Mouse (Mus musculus) forebrain, embryonic 12.5 days (tissue): Measurements from ENCODE around the gene Emc6. TPM values are rescaled to one million over a fixed set of nuclear protein-coding genes. Genes with fewer than 3 reads are reported as not detected.

ENCODE experiments used
- ATAC-seq: fragments of 200-750 bp; cut with Nextera tagmentation; 2 replicates; pipeline ENCODE4 v1.8.0; 2017; ENCODE audit warnings: moderate TSS enrichment; ENCODE audit not compliant: low FRiP score
- H3K27ac ChIP-seq: fragments of 300-500 bp; sonication (generic); 2 replicates; pipeline ENCODE4 v1.5.1; 2016; ENCODE audit warnings: mild to moderate bottlenecking
- H3K27me3 ChIP-seq: fragments of 300-500 bp; sonication (generic); 2 replicates; pipeline ENCODE4 v1.6.1; 2016; ENCODE audit warnings: mild to moderate bottlenecking
- H3K36me3 ChIP-seq: fragments of 300-500 bp; sonication (generic); replicated peaks from 2 replicates; pipeline ENCODE4 v1.6.1; 2016; ENCODE audit warnings: mild to moderate bottlenecking
- H3K4me1 ChIP-seq: fragments of 300-500 bp; sonication (generic); 2 replicates; pipeline ENCODE4 v1.6.1; 2016
- H3K4me2 ChIP-seq: fragments of 300-500 bp; sonication (generic); 2 replicates; pipeline ENCODE4 v1.6.1; 2016; ENCODE audit warnings: mild to moderate bottlenecking, moderate library complexity
- H3K4me3 ChIP-seq: fragments of 300-500 bp; sonication (generic); replicated peaks from 2 replicates; pipeline ENCODE4 v1.5.1; 2016; ENCODE audit warnings: mild to moderate bottlenecking
- H3K9ac ChIP-seq: fragments of 300-500 bp; sonication (generic); 2 replicates; pipeline ENCODE4 v1.6.1; 2016; ENCODE audit warnings: mild to moderate bottlenecking
- H3K9me3 ChIP-seq: fragments of 300-500 bp; sonication (generic); 2 replicates; pipeline ENCODE4 v1.6.1; 2016
- WGBS: fragments of 180-500 bp; shearing (Covaris S2); methylation state at CpG from one replicate; pipeline ENCODE4 v1.1.7; 2016; 5-methylcytosine and 5-hydroxymethylcytosine counted together
- polyA plus RNA-seq: library from polyadenylated mRNA; unstranded; fragments of >200 nt; fragmentation: Nextera tagmentation; extraction: Ambion mirVana; gene quantifications from 2 replicates; pipeline ENCODE4 v1.2.1, GENCODE M21; 2016

Emc6 gene
- polyA plus RNA-seq, 1 experiment from 2014 or later = 123 TPM

DNA sequence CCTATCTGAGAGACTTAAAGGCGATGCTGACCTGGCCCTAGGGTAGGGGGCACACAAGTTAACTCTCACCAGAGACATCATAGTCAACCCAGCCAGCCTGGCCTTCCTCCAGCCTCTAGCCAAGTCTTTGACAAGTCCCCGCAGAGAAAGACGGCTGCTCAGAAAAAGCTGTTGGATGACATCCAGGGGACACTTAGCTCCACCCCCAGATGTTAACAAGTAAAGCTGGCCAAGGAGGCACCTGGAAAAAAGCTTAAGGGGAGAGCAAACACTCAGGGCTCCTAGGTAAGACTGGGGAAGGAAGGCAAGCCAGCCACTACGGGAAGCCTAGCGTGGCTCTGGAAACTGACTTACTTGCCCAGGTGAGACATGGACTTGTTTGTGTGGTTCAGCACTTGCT lies 4.7 kb downstream of the Emc6 start:
- Histone ChIP-seq H3K4me1 (peaks cover 16% of the 10 kb centered on the region), H3K27ac (no peak overlapping the region), H3K9me3 (no peaks in the 10 kb centered on the region), H3K9ac (no peak overlapping the region), H3K27me3 (no peaks in the 10 kb centered on the region), H3K4me2 (no peak overlapping the region), H3K36me3 (peaks cover 15% of the 10 kb centered on the region), H3K4me3 (no peak overlapping the region)
- no peak for ATAC-seq
- 69% methylated on average over 5 of the region's 5 CpGs for WGBS

DNA sequence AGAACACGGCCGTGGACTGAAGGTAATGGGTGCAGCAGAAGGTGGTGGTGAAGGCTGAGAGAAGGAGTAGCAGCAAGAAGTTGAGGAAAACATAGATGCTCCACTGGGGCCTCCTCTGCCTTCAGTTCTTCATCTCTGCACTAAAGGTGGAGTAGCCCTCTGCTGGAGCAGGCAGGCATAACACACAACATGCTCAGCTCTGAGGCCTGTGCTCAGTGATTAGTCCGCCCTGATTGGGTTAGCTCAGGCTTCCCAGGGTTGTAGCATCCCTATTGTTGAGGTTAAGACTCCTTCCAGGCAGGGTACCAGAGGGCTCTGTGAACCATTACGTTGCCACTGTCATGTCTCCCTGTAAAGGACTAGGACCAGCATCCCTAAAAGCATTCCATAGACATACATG lies 7.6 kb downstream of the Emc6 start:
- Histone ChIP-seq H3K27ac (no peak overlapping the region), H3K27me3 (no peaks in the 10 kb centered on the region), H3K4me1 (no peaks in the 10 kb centered on the region), H3K9ac (no peak overlapping the region), H3K36me3 (peaks cover 9% of the 10 kb centered on the region), H3K4me2 (no peak overlapping the region), H3K9me3 (no peaks in the 10 kb centered on the region), H3K4me3 (no peak overlapping the region)
- no peak for ATAC-seq
- WGBS = 39% methylated on average over 4 of the region's 4 CpGs

DNA sequence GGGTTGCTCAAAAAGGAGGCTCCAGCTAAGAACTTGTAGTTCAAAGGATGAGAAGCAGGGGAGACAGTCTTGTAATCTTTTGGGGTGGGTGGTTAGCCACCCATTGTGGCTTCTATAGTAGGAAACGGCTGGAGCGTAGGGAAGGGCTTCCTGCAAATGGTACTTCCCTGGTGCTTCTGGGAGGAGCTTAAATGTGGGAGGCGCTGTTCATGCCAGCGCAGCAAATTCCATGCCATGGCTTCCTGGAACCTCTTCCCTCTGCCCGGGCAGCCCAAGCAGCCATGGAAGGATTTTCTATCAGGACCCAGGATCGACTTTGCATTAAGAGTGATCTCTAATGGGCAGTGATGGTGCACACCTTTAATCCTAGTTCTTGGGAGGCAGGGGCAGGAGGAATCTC lies 8.3 kb downstream of the Emc6 start:
- Histone ChIP-seq H3K9me3 (no peaks in the 10 kb centered on the region), H3K27me3 (no peaks in the 10 kb centered on the region), H3K4me1 (no peaks in the 10 kb centered on the region), H3K9ac (no peak overlapping the region), H3K36me3 (0 out of 2 replicates have a peak, but pooled peaks cover 4% of the 10 kb centered on the region), H3K4me2 (no peak overlapping the region), H3K27ac (no peak overlapping the region), H3K4me3 (no peak overlapping the region)
- no peak for ATAC-seq
- 85% methylated on average over 6 of the region's 6 CpGs for WGBS

DNA sequence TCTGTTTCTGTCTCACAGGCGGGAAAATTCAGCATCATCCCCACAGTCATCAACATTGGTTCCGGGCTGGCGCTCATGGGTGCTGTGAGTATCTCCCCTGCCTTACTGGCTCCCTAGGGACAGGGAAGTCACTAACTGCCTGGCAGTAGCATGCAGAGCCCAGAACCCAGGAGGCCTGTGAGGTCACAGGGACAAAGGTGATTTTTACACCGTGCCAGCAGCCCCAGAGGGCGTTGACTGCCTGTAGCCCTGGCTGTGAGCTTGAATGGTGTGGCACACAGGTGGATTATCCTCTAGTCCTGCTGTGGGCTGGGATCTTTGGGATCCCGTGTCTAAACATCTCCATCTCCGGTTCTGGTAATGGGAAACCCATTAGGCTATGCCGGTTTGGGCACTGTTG lies 8.8 kb downstream of the Emc6 start:
- ATAC-seq = no peak
- no peaks in the 10 kb centered on the region for H3K9me3 ChIP-seq
- no peak overlapping the region for H3K4me2 ChIP-seq
- H3K9ac ChIP-seq = no peak overlapping the region
- WGBS = 86% methylated on average over 8 of the region's 8 CpGs
- 0 out of 2 replicates have a peak, but pooled peaks cover 4% of the 10 kb centered on the region for H3K36me3 ChIP-seq
- no peaks in the 10 kb centered on the region for H3K27me3 ChIP-seq
- H3K4me1 ChIP-seq = no peaks in the 10 kb centered on the region
- no peak overlapping the region for H3K4me3 ChIP-seq
- no peak overlapping the region for H3K27ac ChIP-seq

DNA sequence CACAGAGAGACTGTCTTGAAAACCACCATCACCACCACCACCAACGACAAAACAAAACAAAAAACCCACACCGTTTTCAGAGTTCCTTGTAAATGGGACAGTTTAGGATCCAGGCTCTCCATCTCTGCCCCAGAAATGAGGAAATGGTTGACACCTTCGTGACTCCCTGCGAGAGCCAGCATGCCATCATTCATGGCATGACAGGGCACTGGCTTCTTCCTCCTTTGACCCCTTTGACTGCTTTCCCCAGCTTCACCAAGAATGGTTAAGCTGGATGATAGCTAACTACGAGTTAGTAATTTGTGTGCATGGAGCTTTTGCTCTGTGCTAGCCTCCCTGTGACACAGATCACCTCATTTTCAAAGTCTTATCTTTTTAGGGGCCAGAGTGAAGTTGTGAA lies 14.6 kb downstream of the Emc6 start:
- Histone ChIP-seq H3K27me3 (peaks cover 36% of the 10 kb centered on the region), H3K27ac (no peak overlapping the region), H3K9me3 (no peaks in the 10 kb centered on the region), H3K4me2 (no peak overlapping the region), H3K4me1 (peaks cover 8% of the 10 kb centered on the region), H3K4me3 (no peak overlapping the region), H3K36me3 (no peaks in the 10 kb centered on the region), H3K9ac (no peak overlapping the region)
- WGBS = 89% methylated on average over 5 of the region's 5 CpGs
- ATAC-seq = no peak

DNA sequence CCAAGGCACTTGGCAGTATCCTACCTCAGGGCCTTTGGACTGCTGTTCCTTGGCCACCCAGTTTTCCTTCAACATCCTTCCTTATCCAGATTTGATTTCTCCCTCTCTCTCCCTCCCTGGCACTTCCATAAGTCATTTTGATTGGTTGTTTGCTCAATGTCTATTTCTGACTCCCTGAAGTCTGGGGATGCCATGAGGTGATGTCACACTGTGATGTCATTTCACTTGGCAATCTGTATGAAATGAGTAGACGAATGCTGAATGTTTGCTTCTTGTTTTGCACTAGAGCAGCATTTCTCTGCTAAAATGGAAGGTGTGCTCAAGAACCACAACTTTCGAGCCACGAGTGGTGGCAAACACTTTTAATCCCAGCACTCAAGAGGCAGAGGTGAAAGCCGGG lies 15.2 kb downstream of the Emc6 start:
- Histone ChIP-seq H3K27ac (no peak overlapping the region), H3K4me2 (no peak overlapping the region), H3K4me3 (no peak overlapping the region), H3K27me3 (peaks cover 36% of the 10 kb centered on the region), H3K9me3 (no peaks in the 10 kb centered on the region), H3K4me1 (peaks cover 8% of the 10 kb centered on the region), H3K36me3 (no peaks in the 10 kb centered on the region), H3K9ac (no peak overlapping the region)
- 91% methylated on average over 4 of the region's 4 CpGs for WGBS
- no peak for ATAC-seq

DNA sequence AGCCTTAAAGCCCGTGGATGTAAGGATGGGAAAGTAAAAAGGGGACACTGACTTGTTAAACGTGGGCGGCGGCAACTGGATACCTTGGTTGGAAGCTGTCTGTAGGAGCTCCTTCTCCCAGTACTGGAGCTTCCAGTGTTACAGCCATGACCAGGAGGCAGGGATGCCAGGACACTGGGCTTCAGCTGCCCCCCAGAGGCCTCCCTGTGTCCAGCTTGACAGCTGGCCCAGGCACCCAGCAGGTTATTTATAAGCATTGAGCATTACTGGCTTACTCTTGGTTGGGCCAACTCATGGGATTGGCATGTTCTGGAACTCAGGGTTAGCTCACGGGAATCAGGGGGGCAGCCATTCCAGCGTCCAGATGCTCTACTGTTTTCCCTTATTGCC lies 16.0 kb downstream of the Emc6 start:
- peaks cover 8% of the 10 kb centered on the region for H3K4me1 ChIP-seq
- no peak overlapping the region for H3K27ac ChIP-seq
- ATAC-seq = no peak
- H3K27me3 ChIP-seq = peaks cover 36% of the 10 kb centered on the region
- H3K4me2 ChIP-seq = peak overlapping the region; percentile 73
- peak overlapping the region; percentile 42; the same call in 1 of the 2 replicates for H3K4me3 ChIP-seq
- H3K9me3 ChIP-seq = no peaks in the 10 kb centered on the region
- no peaks in the 10 kb centered on the region for H3K36me3 ChIP-seq
- 18% methylated on average over 6 of the region's 6 CpGs for WGBS
- no peak overlapping the region for H3K9ac ChIP-seq

DNA sequence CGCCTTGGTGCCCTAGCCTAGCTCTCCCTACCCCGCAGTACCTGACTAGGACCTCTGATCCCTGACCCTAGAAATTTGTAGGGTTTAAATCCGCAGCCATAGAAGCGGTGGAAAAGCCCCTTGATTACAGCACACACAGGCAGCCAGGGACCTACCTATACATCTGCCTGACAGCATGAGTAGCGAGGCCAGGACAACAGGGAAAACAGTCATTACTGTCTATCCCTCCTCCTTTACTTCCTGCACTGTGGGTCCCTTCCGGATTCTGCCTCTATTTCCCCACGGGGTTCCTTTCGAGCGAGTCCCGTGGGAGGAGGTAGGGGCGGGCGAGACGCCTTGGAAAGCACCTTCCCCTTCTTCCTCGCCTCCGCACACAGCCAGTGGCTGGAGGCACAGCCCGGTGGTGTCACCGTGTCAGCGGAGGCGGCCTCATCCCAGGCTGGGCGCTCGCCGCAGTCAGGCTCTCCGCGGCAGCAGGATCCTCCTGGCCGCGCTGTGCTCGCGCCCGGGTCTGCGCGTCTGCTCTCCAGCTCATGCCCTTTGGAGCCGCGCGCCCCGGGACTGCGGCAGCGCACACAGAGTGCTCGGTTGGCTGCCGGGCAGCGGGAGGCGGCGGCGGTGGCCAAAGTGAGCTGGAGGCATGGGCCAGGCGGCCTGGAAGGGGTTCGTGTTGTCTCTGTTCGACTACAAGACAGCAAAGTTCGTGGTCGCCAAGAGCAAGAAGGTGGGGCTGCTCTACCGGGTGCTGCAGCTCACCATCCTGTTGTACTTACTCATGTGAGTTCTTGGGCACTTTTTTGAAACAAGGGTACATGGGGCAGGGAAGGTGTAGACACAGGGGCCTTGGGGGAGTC lies 16.7 kb downstream of the Emc6 start, which contains the start of gene P2rx5:
P2rx5 (plus strand) TSS at position 465 of the 854 bp plus-strand sequence.
- H3K9ac ChIP-seq = peak within 1 kb of the TSS; percentile 40
- WGBS = 3% methylated on average over 49 of the region's 49 CpGs
- peaks cover 36% of the 10 kb centered on the region for H3K27me3 ChIP-seq
- no peaks in the 10 kb centered on the region for H3K9me3 ChIP-seq
- H3K36me3 ChIP-seq = no peaks in the 10 kb centered on the region
- H3K27ac ChIP-seq = no peak within 1 kb of the TSS
- peaks cover 8% of the 10 kb centered on the region for H3K4me1 ChIP-seq
- H3K4me2 ChIP-seq = peak within 1 kb of the TSS; percentile 73
- ATAC-seq = no peak
- H3K4me3 ChIP-seq = peak within 1 kb of the TSS; percentile 42

DNA sequence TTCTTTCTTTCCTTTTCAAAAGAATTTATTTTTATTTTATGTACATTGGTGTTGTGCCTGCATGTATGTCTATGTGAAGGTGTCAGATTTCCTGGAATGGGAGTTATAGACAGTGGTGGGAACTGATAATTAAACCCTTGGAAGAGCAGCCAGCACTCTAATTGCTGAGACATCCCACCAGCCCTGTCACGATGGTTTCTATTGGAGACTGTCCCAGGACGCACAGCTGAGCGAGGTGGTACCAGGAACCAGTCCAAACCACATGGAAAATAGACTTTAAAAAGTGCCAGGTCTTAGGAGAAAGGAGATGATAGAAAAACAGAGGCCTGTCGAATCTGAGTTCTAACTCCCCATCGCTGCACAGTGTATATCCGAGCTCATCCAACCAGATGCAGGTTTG lies 21.8 kb downstream of the Emc6 start:
- Histone ChIP-seq H3K27me3 (peaks cover 19% of the 10 kb centered on the region), H3K9ac (no peak overlapping the region), H3K27ac (no peak overlapping the region), H3K4me3 (no peak overlapping the region), H3K36me3 (no peaks in the 10 kb centered on the region), H3K4me2 (no peak overlapping the region), H3K9me3 (no peaks in the 10 kb centered on the region), H3K4me1 (peaks cover 2% of the 10 kb centered on the region)
- ATAC-seq = no peak
- 84% methylated on average over 6 of the region's 6 CpGs for WGBS

DNA sequence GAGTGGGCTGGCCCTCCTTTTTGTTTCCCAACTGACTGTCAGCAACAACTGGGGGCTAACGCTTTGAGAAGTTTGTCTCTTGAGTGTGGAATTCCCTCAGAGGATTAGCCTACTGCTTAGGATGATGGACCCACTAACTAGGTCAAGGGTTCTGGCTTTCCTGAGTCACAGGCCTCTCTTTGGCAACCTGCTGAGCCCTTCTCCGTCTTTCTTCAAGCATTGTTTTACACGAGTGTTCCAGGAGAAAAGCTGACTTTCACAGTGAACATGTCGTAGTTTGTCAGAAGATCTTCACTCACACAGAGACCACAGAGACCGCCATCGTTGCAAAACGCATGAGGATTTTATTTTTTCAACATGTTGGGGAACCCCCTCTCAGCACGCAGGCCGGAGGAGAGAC lies 28.6 kb downstream of the Emc6 start:
- H3K9me3 ChIP-seq = no peaks in the 10 kb centered on the region
- H3K9ac ChIP-seq = no peak overlapping the region
- no peak overlapping the region for H3K4me2 ChIP-seq
- no peak overlapping the region for H3K4me3 ChIP-seq
- H3K27ac ChIP-seq = no peak overlapping the region
- 70% methylated on average over 9 of the region's 9 CpGs for whole genome bisulfite sequencing
- H3K4me1 ChIP-seq = peaks cover 7% of the 10 kb centered on the region
- no peak for ATAC-seq
- H3K27me3 ChIP-seq = no peaks in the 10 kb centered on the region
- H3K36me3 ChIP-seq = no peaks in the 10 kb centered on the region

DNA sequence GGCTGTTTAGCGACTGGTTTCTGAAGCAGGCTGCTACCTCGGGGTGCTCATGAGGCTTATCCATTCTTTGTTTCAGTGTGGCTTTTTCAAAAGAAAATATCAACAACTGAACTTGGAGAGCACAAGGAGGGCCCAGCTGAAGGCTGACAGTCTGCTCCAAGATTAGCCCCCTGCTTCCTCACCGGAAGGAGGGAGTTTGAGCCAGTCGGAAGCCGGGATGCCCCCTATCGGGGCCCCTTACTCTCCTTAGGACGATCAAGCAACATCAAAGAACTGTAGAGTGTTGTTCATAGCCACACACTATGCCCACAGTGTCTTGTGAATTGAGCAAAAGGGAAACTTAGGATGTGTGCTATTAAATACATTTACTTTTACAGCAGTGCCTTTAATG lies 29.9 kb downstream of the Emc6 start:
- Histone ChIP-seq H3K4me3 (no peak overlapping the region), H3K27me3 (no peaks in the 10 kb centered on the region), H3K4me1 (peaks cover 7% of the 10 kb centered on the region), H3K9ac (no peak overlapping the region), H3K4me2 (no peak overlapping the region), H3K9me3 (no peaks in the 10 kb centered on the region), H3K36me3 (no peaks in the 10 kb centered on the region), H3K27ac (no peak overlapping the region)
- 54% methylated on average over 7 of the region's 7 CpGs for WGBS
- no peak for ATAC-seq

DNA sequence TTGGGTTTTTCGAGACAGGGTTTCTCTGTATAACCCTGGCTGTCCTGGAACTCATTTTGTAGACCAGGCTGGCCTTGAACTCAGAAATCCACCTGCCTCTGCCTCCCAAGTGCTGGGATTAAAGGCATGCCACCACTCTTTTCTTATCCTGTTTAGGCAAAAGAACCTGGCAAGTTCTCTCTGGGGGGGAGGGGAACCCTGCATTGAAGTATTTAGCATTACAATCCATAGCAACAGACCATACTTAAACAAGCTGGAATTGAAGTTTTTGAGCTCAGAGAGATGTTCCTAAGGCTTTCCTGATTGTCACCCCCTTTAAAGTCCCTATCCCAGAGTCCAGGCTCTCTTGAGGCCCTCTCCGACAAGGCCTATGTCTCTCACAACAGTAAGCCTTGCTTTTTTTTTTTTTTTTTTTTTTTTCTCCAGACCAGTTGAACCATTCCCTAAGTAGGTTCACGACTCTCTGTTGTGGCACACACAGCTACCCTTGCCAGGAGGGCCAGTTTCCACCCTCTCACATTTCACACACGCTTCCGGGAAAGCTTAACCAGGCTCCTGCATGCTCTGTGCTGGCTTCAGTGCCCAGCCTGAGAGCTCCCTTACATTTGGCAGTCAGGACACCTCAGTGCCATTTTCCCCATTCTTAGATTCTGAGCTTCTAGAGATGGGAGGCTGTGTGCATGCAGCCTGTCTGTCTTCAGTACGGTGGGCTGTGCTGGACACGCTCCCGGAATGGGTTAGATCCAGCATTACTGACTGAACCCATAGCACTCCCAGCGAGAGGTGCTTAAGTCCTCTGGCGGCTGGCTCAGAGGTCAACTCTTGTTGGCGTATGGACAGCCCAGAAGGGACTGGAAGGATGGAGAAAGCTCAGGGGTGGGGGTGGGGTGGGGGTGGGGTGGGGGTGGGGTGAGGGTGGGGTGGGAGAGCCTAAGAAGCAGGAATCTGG lies 30.5 kb downstream of the Emc6 start:
- Histone ChIP-seq H3K4me1 (peaks cover 7% of the 10 kb centered on the region), H3K27ac (no peak overlapping the region), H3K36me3 (no peaks in the 10 kb centered on the region), H3K9me3 (no peaks in the 10 kb centered on the region), H3K27me3 (no peaks in the 10 kb centered on the region), H3K4me2 (no peak overlapping the region), H3K4me3 (no peak overlapping the region), H3K9ac (no peak overlapping the region)
- ATAC-seq = no peak
- 57% methylated on average over 11 of the region's 11 CpGs for WGBS
